Mouse (Mus musculus) hindbrain, embryonic 16.5 days (tissue): ENCODE measurements at regions not wholly inside any gene's neighbourhood (a gene's known extent, or its start where the extent isn't known, plus 50 kb on each side); places are given as distances from the start of the nearest gene placed in this dataset.

Source experiments
- ATAC-seq: fragments of 200-750 bp; cut with Nextera tagmentation; 2 replicates; pipeline ENCODE4 v1.8.0; 2017; ENCODE audit warnings: moderate TSS enrichment, moderate library complexity
- H3K27ac ChIP-seq: fragments of 300-500 bp; sonication (generic); 2 replicates; pipeline ENCODE4 v1.5.1; 2014; ENCODE audit warnings: low read depth, mild to moderate bottlenecking, control low read depth, low read length, moderate library complexity
- H3K27me3 ChIP-seq: fragments of 300-500 bp; sonication (generic); replicated peaks from 2 replicates; pipeline ENCODE4 v1.6.1; 2014; ENCODE audit warnings: low read length; ENCODE audit not compliant: control insufficient read depth, insufficient read depth
- H3K36me3 ChIP-seq: fragments of 300-500 bp; sonication (generic); 2 replicates; pipeline ENCODE4 v1.6.1; 2014; ENCODE audit warnings: mild to moderate bottlenecking, low read length, moderate library complexity, mixed read lengths; ENCODE audit not compliant: control insufficient read depth, insufficient read depth
- H3K4me1 ChIP-seq: fragments of 300-500 bp; sonication (generic); 2 replicates; pipeline ENCODE4 v1.6.1; 2014; ENCODE audit warnings: low read depth, low read length; ENCODE audit not compliant: control insufficient read depth, insufficient read depth
- H3K4me2 ChIP-seq: fragments of 300-500 bp; sonication (generic); 2 replicates; pipeline ENCODE4 v1.6.1; 2014; ENCODE audit warnings: mild to moderate bottlenecking, low read length, control low read depth, moderate library complexity
- H3K4me3 ChIP-seq: fragments of 300-500 bp; sonication (generic); 2 replicates; pipeline ENCODE4 v1.5.1; 2014; ENCODE audit warnings: mild to moderate bottlenecking, low read length, control low read depth, moderate library complexity
- H3K9ac ChIP-seq: fragments of 300-500 bp; sonication (generic); 2 replicates; pipeline ENCODE4 v1.6.1; 2014; ENCODE audit warnings: low read depth, mild to moderate bottlenecking, control low read depth, low read length, moderate library complexity
- H3K9me3 ChIP-seq: fragments of 300-500 bp; sonication (generic); 2 replicates; pipeline ENCODE4 v1.6.1; 2014; ENCODE audit warnings: mild to moderate bottlenecking, low read length, moderate library complexity; ENCODE audit not compliant: control insufficient read depth
- WGBS: fragments of 180-500 bp; shearing (Covaris S2); extraction: QIAGEN DNeasy Blood & Tissue Kit; methylation state at CpG from one replicate; pipeline ENCODE4 v1.1.7; 2014; 5-methylcytosine and 5-hydroxymethylcytosine counted together

DNA sequence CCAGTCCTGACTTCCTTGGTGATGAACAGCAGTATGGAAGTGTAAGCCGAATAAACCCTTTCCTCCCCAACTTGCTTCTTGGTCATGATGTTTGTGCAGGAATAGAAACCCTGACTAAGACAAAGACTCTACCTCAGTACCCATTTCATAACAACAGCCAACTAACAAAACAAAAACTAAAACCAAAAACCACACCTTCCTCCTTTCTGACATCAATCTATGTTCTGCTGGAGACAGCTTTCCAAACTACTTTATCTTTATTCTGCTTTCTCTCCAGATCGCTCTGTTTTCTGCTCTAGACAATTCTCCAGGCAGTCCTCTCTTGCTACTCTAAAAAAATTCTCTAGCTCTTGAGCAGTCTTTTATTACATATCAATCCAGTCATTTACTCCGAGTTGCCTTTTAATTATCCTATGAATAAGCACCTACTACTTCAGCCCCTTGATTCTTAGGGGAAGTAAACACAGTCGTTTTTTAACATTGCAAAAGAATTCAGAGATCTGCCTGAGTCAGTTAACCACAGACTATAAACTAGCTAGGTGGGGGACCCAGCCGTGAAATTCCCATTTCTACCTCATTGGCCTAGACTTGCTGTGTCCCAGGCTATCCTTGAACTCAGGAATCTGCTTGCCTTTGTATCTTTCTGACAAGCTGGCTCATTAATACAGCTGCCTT lies 159.1 kb downstream of the Pfkfb3 start:
- no peak for ATAC-seq
- Histone ChIP-seq H3K9ac (no peak overlapping the region), H3K9me3 (no peaks in the 10 kb centered on the region), H3K27ac (no peak overlapping the region), H3K36me3 (no peaks in the 10 kb centered on the region), H3K4me3 (no peak overlapping the region), H3K4me1 (peaks cover 3% of the 10 kb centered on the region; the same call in 1 of the 2 replicates), H3K27me3 (no peaks in the 10 kb centered on the region), H3K4me2 (no peak overlapping the region)
- 49% methylated on average over 4 of the region's 5 CpGs for WGBS

DNA sequence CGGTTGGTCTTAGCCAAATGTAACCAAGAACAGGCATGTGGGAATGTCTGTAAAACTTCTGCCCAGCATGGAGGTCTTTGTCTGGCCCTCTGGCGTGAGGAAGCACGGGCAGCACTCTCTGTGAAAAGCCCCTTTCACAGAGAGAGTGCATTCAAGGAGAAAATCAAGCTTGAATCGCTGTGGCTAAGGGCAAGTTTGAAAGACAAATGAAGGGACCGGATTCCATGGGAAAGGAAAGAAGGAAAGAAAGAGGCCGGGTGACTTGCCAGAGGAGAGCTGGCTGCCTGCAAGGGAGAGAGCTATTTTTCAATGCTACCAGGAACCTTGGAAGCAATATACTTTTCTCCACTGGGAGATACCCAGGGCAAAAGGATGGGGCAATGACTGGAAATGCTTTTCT lies 162.2 kb downstream of the Pfkfb3 start:
- H3K4me3 ChIP-seq, result no peak overlapping the region
- peaks cover 3% of the 10 kb centered on the region; the same call in 1 of the 2 replicates for H3K4me1 ChIP-seq
- peak; percentile 95 for ATAC-seq
- H3K9me3 ChIP-seq, result no peaks in the 10 kb centered on the region
- 16% methylated on average over 6 of the region's 6 CpGs for WGBS
- H3K27me3 ChIP-seq, result no peaks in the 10 kb centered on the region
- no peak overlapping the region for H3K4me2 ChIP-seq
- no peaks in the 10 kb centered on the region for H3K36me3 ChIP-seq
- H3K9ac ChIP-seq, result no peak overlapping the region
- peak overlapping the region; percentile 67; the same call in 1 of the 2 replicates for H3K27ac ChIP-seq

DNA sequence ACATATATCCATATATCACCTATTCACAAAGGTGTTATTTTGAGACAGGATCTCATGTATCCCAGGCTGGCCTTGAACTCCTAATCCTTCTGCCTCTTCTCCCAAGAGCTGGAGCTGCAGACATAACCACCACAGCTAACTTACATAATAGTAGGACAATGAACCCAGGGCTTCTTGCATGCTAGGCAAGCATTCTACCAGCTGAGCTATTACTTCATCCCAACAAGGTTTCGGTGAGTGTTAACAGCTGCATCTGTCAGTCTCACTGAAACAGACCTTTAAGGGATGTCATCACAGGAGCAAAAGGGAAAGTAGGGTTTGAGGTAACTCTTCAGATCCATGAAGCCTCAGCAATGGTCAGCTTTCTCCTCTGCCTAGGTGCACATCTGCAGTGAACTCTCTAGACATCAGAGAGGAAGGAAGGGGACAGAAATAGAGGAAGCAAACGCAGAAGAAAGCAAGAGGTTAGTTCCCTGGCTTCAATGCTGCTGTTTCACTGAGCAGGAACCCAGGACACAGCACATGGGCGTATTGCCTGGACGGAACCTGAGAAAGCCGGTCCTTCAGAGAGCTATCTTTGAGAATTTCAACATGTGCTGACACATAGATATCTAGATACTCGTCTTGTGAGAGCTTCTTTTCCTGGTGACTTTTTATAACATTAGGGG lies 163.1 kb downstream of the Pfkfb3 start:
- Histone ChIP-seq H3K9me3 (no peaks in the 10 kb centered on the region), H3K4me1 (peaks cover 3% of the 10 kb centered on the region; the same call in 1 of the 2 replicates), H3K4me3 (no peak overlapping the region), H3K9ac (no peak overlapping the region), H3K4me2 (no peak overlapping the region), H3K27me3 (no peaks in the 10 kb centered on the region), H3K36me3 (no peaks in the 10 kb centered on the region), H3K27ac (peak overlapping the region; percentile 6; the same call in 1 of the 2 replicates)
- ATAC-seq, result no peak
- 41% methylated on average over 6 of the region's 6 CpGs for WGBS

DNA sequence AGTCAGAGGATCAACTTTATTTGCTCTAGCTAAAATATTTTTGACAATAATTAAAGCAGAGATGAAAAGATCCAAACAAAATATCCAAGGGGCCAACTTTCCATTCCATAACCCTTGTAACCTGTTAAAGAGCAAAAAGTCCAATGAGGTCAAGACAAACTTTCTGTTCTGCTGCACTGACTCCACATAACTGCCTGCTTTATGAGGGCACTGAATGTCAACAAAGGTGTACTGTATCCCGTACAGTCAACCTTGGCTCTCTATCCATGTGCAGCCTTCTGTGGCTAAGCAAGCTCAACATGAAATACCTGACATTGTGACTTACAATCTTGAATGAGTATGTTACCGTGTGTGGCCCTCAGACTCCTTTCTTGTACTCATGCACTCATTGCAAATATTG lies 166.3 kb downstream of the Pfkfb3 start:
- Histone ChIP-seq H3K4me3 (no peak overlapping the region), H3K27me3 (no peaks in the 10 kb centered on the region), H3K36me3 (no peaks in the 10 kb centered on the region), H3K9me3 (no peaks in the 10 kb centered on the region), H3K4me1 (peaks cover 3% of the 10 kb centered on the region; the same call in 1 of the 2 replicates), H3K27ac (no peak overlapping the region), H3K4me2 (no peak overlapping the region), H3K9ac (no peak overlapping the region)
- 92% methylated on average over 2 of the region's 2 CpGs for WGBS
- no peak for ATAC-seq

DNA sequence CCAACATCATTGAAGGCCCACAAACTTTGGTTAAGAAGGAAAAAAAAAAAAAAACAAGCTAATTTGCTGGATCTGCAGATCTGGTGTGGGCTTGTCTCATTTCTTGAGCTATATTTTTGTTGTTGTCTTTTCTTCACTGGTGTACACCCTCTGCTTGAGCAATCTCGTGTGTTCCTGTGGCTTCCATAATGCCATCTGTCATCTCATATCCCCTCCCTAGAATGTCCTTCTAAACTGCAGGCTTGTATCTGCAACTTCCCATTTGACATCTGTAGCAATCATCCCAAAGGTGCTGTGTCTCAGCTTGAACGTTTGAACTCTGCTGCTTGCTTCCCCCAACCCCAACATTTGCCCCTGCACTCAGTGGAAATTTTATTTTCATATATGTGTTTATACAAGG lies 170.1 kb downstream of the Pfkfb3 start:
- Histone ChIP-seq H3K27ac (no peak overlapping the region), H3K4me2 (no peak overlapping the region), H3K4me1 (no peaks in the 10 kb centered on the region), H3K9ac (no peak overlapping the region), H3K9me3 (no peaks in the 10 kb centered on the region), H3K4me3 (no peak overlapping the region), H3K36me3 (no peaks in the 10 kb centered on the region), H3K27me3 (no peaks in the 10 kb centered on the region)
- ATAC-seq, result no peak
- WGBS, result 75% methylated on average over 2 of the region's 2 CpGs

DNA sequence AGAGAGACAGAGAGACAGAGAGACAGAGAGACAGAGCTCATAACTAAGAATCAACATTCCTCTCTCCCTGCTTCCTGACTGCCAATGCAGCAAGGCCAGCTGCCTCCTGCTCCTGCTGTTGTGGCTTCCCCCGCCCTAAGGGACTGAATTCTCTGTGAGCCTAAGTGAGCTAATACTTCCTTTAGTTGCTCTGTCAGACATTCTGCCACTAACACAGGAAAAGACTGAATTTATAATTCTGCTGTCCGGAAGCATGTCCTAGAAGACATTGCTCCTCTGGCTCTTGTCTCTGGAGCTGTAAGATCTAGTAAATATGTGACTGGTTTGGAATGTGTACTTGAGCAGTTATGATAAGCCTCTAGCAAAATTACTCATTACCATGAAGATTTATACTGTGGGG lies 176.7 kb downstream of the Pfkfb3 start:
- Histone ChIP-seq H3K4me3 (no peak overlapping the region), H3K4me2 (no peak overlapping the region), H3K27me3 (no peaks in the 10 kb centered on the region), H3K27ac (no peak overlapping the region), H3K9ac (no peak overlapping the region), H3K9me3 (no peaks in the 10 kb centered on the region), H3K36me3 (no peaks in the 10 kb centered on the region), H3K4me1 (no peaks in the 10 kb centered on the region)
- no peak for ATAC-seq
- 85% methylated on average over 2 of the region's 2 CpGs for WGBS

DNA sequence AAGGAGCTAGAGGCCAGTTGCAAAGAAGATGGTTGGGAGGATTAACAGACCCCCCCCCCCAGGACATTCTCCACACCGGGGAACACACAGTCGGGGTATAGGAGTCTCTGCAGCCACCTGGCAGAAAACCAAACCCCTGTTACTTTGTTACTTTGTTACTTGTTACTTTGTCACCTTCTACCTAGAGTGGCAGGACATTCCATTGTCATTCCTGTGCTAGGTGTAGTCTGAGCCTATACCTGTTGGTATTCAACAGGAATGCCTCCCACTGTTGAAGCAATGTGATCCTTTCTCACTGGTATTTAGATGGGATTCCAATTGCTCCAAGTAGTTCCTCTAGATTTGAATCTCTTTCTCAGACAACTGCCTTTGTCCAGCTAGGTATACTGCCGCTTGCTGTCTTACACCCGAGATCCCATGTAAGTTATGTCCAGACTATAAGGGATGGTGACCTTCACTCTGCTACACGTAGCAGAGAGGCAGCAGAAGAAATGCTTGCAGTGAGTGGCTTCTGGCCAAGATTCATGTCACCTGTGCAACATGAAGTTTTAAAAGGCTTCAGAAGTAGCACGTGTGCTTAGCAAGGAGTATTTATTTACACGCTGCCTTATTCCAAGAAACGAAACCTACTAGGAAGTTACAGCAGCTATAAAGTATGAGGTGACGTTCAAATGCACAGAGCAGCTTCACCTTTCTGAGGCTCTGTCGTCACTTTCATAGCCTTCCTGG lies 178.0 kb downstream of the Pfkfb3 start:
- Histone ChIP-seq H3K9me3 (no peaks in the 10 kb centered on the region), H3K9ac (no peak overlapping the region), H3K27ac (no peak overlapping the region), H3K4me3 (no peak overlapping the region), H3K4me2 (no peak overlapping the region), H3K27me3 (no peaks in the 10 kb centered on the region), H3K36me3 (no peaks in the 10 kb centered on the region), H3K4me1 (no peaks in the 10 kb centered on the region)
- WGBS, result 83% methylated on average over 10 of the region's 10 CpGs
- no peak for ATAC-seq

DNA sequence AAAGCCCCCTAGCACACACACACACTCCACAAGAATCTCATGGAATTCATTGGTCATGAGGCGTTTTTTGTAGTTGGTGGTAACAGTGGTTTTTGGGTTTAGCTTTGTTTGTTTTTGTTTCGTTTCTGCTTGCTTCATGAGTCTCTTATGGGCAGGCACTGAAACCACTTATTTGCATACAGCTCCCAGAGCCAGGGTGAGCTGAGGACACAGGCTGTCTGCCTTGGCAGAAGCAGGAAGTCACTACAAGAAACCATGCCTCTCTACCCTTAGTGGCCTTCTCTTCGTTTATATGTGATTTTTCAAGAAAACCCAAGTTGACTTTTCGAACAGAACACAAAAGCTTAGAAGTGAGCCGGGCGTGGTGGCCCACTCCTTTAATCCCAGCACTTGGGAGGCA lies 178.8 kb downstream of the Pfkfb3 start:
- H3K9ac ChIP-seq, result no peak overlapping the region
- no peak overlapping the region for H3K4me2 ChIP-seq
- no peaks in the 10 kb centered on the region for H3K9me3 ChIP-seq
- no peak for ATAC-seq
- H3K27ac ChIP-seq, result no peak overlapping the region
- H3K4me3 ChIP-seq, result no peak overlapping the region
- H3K36me3 ChIP-seq, result no peaks in the 10 kb centered on the region
- no peaks in the 10 kb centered on the region for H3K27me3 ChIP-seq
- 62% methylated on average over 6 of the region's 6 CpGs for WGBS
- H3K4me1 ChIP-seq, result no peaks in the 10 kb centered on the region

DNA sequence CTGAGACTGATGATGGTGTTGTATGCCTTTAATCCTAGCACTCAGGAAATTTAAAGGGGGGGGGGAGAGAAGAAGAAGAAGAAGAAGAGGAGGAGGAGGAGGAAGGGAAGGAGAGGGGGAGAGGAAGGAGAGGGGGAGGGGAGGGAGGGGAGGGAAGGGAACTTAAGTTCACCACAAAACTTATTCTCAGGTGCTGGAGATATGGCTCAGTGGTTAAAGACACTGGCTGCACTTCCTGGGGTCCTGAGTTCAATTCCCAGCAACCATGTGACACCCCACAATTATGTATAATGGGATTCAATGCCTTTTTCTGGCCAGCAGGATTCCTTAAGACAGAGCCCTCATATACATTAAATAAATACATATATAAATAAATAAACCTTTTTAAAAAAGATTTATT lies 183.6 kb downstream of the Pfkfb3 start:
- H3K27me3 ChIP-seq, result no peaks in the 10 kb centered on the region
- no peak overlapping the region for H3K27ac ChIP-seq
- H3K36me3 ChIP-seq, result no peaks in the 10 kb centered on the region
- no peak for ATAC-seq
- no peak overlapping the region for H3K4me2 ChIP-seq
- no peaks in the 10 kb centered on the region for H3K9me3 ChIP-seq
- H3K4me3 ChIP-seq, result no peak overlapping the region
- no peaks in the 10 kb centered on the region for H3K4me1 ChIP-seq
- H3K9ac ChIP-seq, result no peak overlapping the region
